Mouse (Mus musculus) G1E (cell line): ENCODE data around the gene Cap1.
A peak's percentile ranks its signal among the peaks of the same experiment; 100 is the strongest.

ENCODE experiments used
- CTCF ChIP-seq: IDR thresholded peaks from 2 replicates; pipeline ENCODE4 v1.5.1; 2012; ENCODE audit warnings: low read depth, low read length, inconsistent platforms, mixed read lengths
- GATA1 ChIP-seq: IDR thresholded peaks from 2 replicates; pipeline ENCODE4 v1.6.1; 2012; ENCODE audit warnings: borderline replicate concordance, low read length, inconsistent platforms, mixed read lengths
- POLR2AphosphoS5 ChIP-seq: IDR thresholded peaks from 2 replicates; pipeline ENCODE4 v1.6.1; 2012; ENCODE audit warnings: low read depth, low read length, inconsistent platforms; ENCODE audit not compliant: insufficient replicate concordance
- TAL1 ChIP-seq: conservative IDR thresholded peaks from 2 replicates; pipeline ENCODE4 v1.6.1; 2012; ENCODE audit warnings: low read depth, low read length, inconsistent platforms, mixed read lengths

DNA sequence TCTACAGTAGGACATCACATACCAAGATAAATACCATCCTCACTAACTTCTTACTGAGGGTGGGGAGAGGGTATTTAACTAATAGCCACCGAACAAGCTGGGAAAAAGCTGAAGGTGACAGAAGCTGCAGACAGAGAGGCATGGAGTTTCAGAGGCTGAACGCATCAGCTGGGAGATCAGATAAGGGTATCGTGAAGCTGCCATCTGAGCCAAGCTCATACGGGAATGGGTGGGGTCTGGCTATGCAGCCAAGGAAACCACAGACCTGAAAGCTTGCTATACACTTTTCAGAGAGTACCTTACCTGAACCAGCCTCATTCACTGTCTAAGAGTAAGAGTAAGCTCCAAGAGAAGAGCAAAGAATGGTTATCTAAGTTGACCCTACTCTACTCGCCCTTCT is 12.9 kb downstream of the Cap1 start:
- TF ChIP-seq POLR2AphosphoS5 (no peak), CTCF (no peak), GATA1 (no peak), TAL1 (peak; percentile 76)
